Mouse (Mus musculus): ENCODE measurements around the gene Plekhg1. TPM values are rescaled to one million over a fixed set of nuclear protein-coding genes. Genes with fewer than 3 reads are reported as not detected.

The Plekhg1 gene
- total and polyA plus RNA-seq, 3 experiments: 0.60 to 0.97 (median 0.68) TPM

GRCm38 (mm10) chr10:3847021-3847420 is 106.9 kb downstream of the Plekhg1 start:
- in situ Hi-C loops (cut with MboI; ENCODE audit: low pct_ligation_motif_present, low pct_unique_long_range_greater_than_20kb, low sequenced_read_pairs): no loop called here
- no peak overlapping the region for H3K27ac ChIP-seq (ENCODE audit: insufficient read depth, low read depth)
- H3K4me3 ChIP-seq (replicated peaks in 1 of 3; ENCODE audit: low read depth in 2 of 3, low read length in 2 of 3, poor library complexity in 1 of 3): no peak overlapping the region
- no peaks in the 10 kb centered on the region for H3K27me3 ChIP-seq (replicated peaks)
- no peaks in the 10 kb centered on the region for H3K36me3 ChIP-seq (replicated peaks in 1 of 2; ENCODE audit: control insufficient read depth in 1 of 2, insufficient read depth in 1 of 2, low read length in 1 of 2)
- H3K9ac ChIP-seq (ENCODE audit: insufficient read depth, low read depth): no peak overlapping the region
- no peaks in the 10 kb centered on the region for H3K79me2 ChIP-seq (replicated peaks; ENCODE audit: control insufficient read depth, extremely low read depth, insufficient read depth, poor library complexity, severe bottlenecking)
- H3K4me2 ChIP-seq (ENCODE audit: insufficient read depth, low read depth, poor library complexity, severe bottlenecking): no peak overlapping the region
- peaks cover 3% of the 10 kb centered on the region for H3K9me3 ChIP-seq (replicated peaks; ENCODE audit: low read length)
- peaks cover 0 to 16% of the 10 kb centered on the region in 2 experiments; a peak in 1 of 4 replicates for H3K4me1 ChIP-seq (ENCODE audit: control insufficient read depth in 1 of 2, insufficient read depth in 2 of 2)
- dilution Hi-C loops (cut with MboI; ENCODE audit: extremely low pct_ligation_motif_present, extremely low pct_unique_long_range_greater_than_20kb, low sequenced_read_pairs): no loop called here
- TF ChIP-seq ZMIZ1 (IDR thresholded peaks at IDR 0.05; ENCODE audit: low read depth, low read length) (no peak), RAD21 (IDR thresholded peaks at IDR 0.05; ENCODE audit: low read depth, low read length) (no peak), CHD2 (IDR thresholded peaks at IDR 0.05; ENCODE audit: low read length) (no peak), CHD1 (IDR thresholded peaks at IDR 0.05; ENCODE audit: low read depth, low read length) (no peak), UBTF (IDR thresholded peaks at IDR 0.05; ENCODE audit: low read depth, low read length) (no peak), JUND (conservative IDR thresholded peaks at IDR 0.05; ENCODE audit: low read depth, low read length) (no peak), SMC3 (IDR thresholded peaks at IDR 0.05; ENCODE audit: low read depth, low read length) (no peak), RCOR1 (conservative IDR thresholded peaks at IDR 0.05; ENCODE audit: low read depth, low read length) (no peak), HCFC1 (IDR thresholded peaks at IDR 0.05; ENCODE audit: low read depth, low read length) (no peak), TBP (conservative IDR thresholded peaks at IDR 0.05; ENCODE audit: low read depth, low read length) (no peak), MEF2A (IDR thresholded peaks at IDR 0.05; ENCODE audit: borderline replicate concordance, low read depth, low read length) (no peak), PAX5 (IDR thresholded peaks at IDR 0.05; ENCODE audit: low read length) (no peak), POLR2AphosphoS2 (IDR thresholded peaks at IDR 0.05; ENCODE audit: low read depth, low read length) (no peak), MXI1 (IDR thresholded peaks at IDR 0.05; ENCODE audit: low read depth, low read length) (no peak)
- no peak for DNase-seq (ENCODE audit: extremely low read depth)

- in situ Hi-C loops (cut with MboI; ENCODE audit: low pct_ligation_motif_present, low pct_unique_long_range_greater_than_20kb, low sequenced_read_pairs): no loop called here
- Histone ChIP-seq H3K9ac (ENCODE audit: insufficient read depth, low read depth) (no peak overlapping the region), H3K4me1 (ENCODE audit: control insufficient read depth in 1 of 2, insufficient read depth in 2 of 2) (peaks cover 0 to 6% of the 10 kb centered on the region in 2 experiments; a peak in 1 of 4 replicates), H3K36me3 (replicated peaks in 1 of 2; ENCODE audit: control insufficient read depth in 1 of 2, insufficient read depth in 1 of 2, low read length in 1 of 2) (no peaks in the 10 kb centered on the region), H3K27me3 (replicated peaks) (no peaks in the 10 kb centered on the region), H3K4me3 (replicated peaks in 1 of 3; ENCODE audit: low read depth in 2 of 3, low read length in 2 of 3, poor library complexity in 1 of 3) (no peak overlapping the region), H3K79me2 (replicated peaks; ENCODE audit: control insufficient read depth, extremely low read depth, insufficient read depth, poor library complexity, severe bottlenecking) (no peaks in the 10 kb centered on the region), H3K4me2 (ENCODE audit: insufficient read depth, low read depth, poor library complexity, severe bottlenecking) (no peak overlapping the region), H3K27ac (ENCODE audit: insufficient read depth, low read depth) (no peak overlapping the region), H3K9me3 (replicated peaks; ENCODE audit: low read length) (peaks cover 3% of the 10 kb centered on the region)
- DNase-seq (ENCODE audit: extremely low read depth): no peak
- dilution Hi-C loops (cut with MboI; ENCODE audit: extremely low pct_ligation_motif_present, extremely low pct_unique_long_range_greater_than_20kb, low sequenced_read_pairs): no loop called here
- TF ChIP-seq POLR2AphosphoS2 (IDR thresholded peaks at IDR 0.05; ENCODE audit: low read depth, low read length) (no peak), ZC3H11A (IDR thresholded peaks at IDR 0.05; ENCODE audit: low read depth, low read length) (no peak), CHD1 (IDR thresholded peaks at IDR 0.05; ENCODE audit: low read depth, low read length) (no peak), CTCF (conservative IDR thresholded peaks at IDR 0.05 in 1 of 2, IDR thresholded peaks at IDR 0.05 in 1 of 2; ENCODE audit: low read depth in 2 of 2, low read length in 2 of 2) (no peak), NELFE (IDR thresholded peaks at IDR 0.05; ENCODE audit: low read depth, low read length) (no peak), RAD21 (IDR thresholded peaks at IDR 0.05; ENCODE audit: low read depth, low read length) (no peak), MAX (IDR thresholded peaks at IDR 0.05; ENCODE audit: low read length) (no peak), TBP (conservative IDR thresholded peaks at IDR 0.05; ENCODE audit: low read depth, low read length) (no peak), ZKSCAN1 (IDR thresholded peaks at IDR 0.05; ENCODE audit: borderline replicate concordance, low read depth, low read length) (no peak), POLR2A (IDR thresholded peaks at IDR 0.05; ENCODE audit: low read depth, low read length) (no peak), TCF12 (IDR thresholded peaks at IDR 0.05; ENCODE audit: low read depth, low read length) (no peak), SMC3 (IDR thresholded peaks at IDR 0.05; ENCODE audit: low read depth, low read length) (no peak), EP300 (IDR thresholded peaks at IDR 0.05; ENCODE audit: low read length) (no peak), JUND (conservative IDR thresholded peaks at IDR 0.05; ENCODE audit: low read depth, low read length) (no peak)
Measured at GRCm38 (mm10) chr10:3851461-3851860, 111.3 kb downstream of the Plekhg1 start.
